Mouse (Mus musculus) forebrain, embryonic 12.5 days (tissue): ENCODE results near the gene Zfp668. TPM values are rescaled to one million over a fixed set of nuclear protein-coding genes. Genes with fewer than 3 reads are reported as not detected.

Source experiments
- ATAC-seq: fragments of 200-750 bp; cut with Nextera tagmentation; 2 replicates; pipeline ENCODE4 v1.8.0; 2017; ENCODE audit warnings: moderate TSS enrichment; ENCODE audit not compliant: low FRiP score
- H3K27ac ChIP-seq: fragments of 300-500 bp; sonication (generic); 2 replicates; pipeline ENCODE4 v1.5.1; 2016; ENCODE audit warnings: mild to moderate bottlenecking
- H3K27me3 ChIP-seq: fragments of 300-500 bp; sonication (generic); 2 replicates; pipeline ENCODE4 v1.6.1; 2016; ENCODE audit warnings: mild to moderate bottlenecking
- H3K36me3 ChIP-seq: fragments of 300-500 bp; sonication (generic); replicated peaks from 2 replicates; pipeline ENCODE4 v1.6.1; 2016; ENCODE audit warnings: mild to moderate bottlenecking
- H3K4me1 ChIP-seq: fragments of 300-500 bp; sonication (generic); 2 replicates; pipeline ENCODE4 v1.6.1; 2016
- H3K4me2 ChIP-seq: fragments of 300-500 bp; sonication (generic); 2 replicates; pipeline ENCODE4 v1.6.1; 2016; ENCODE audit warnings: mild to moderate bottlenecking, moderate library complexity
- H3K4me3 ChIP-seq: fragments of 300-500 bp; sonication (generic); replicated peaks from 2 replicates; pipeline ENCODE4 v1.5.1; 2016; ENCODE audit warnings: mild to moderate bottlenecking
- H3K9ac ChIP-seq: fragments of 300-500 bp; sonication (generic); 2 replicates; pipeline ENCODE4 v1.6.1; 2016; ENCODE audit warnings: mild to moderate bottlenecking
- H3K9me3 ChIP-seq: fragments of 300-500 bp; sonication (generic); 2 replicates; pipeline ENCODE4 v1.6.1; 2016
- WGBS: fragments of 180-500 bp; shearing (Covaris S2); methylation state at CpG from one replicate; pipeline ENCODE4 v1.1.7; 2016; 5-methylcytosine and 5-hydroxymethylcytosine counted together
- polyA plus RNA-seq: library from polyadenylated mRNA; unstranded; fragments of >200 nt; fragmentation: Nextera tagmentation; extraction: Ambion mirVana; gene quantifications from 2 replicates; pipeline ENCODE4 v1.2.1, GENCODE M21; 2016

Gene Zfp668
- polyA plus RNA-seq, 1 experiment from 2014 or later, result 33.9 TPM

DNA sequence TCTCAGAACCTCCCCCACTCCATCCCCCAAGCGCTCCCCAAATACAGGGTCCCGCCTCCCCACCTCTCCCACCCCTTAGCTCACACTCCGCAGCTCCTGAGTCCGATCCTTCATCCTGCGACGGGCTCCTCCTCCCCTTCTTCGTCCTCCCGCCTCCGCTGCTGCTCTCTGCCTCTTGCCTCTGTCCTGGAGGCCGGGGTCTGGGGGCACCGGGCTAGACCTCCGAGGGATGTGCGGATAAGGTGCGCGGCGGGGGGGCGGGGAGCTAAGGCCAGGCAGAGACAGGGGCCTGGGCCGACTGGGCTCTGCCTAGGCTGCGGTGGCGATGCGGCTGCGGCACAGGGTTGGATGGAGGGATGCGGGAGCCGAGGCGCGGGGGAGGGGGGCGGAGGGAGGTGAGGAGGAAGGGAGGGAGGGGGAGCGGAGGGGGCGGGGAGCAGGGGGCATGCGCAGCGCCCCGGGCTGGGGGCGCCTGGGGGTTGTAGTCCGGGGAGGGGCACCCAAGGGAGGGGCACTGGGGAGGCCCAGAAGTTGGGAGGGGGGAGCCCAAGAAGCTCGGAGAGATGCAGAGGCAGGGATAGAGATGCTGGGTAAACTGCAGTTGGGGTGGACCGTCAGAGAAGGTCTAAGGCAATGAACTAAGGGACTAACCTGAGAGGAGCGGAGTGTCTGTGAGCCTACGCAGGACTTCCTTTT, 52.3 kb downstream of the Zfp668 start, which contains the start of the genes Stx4a and Stx1b:
TSS of gene Stx4a (plus strand) at position 119 of the 696 bp plus-strand sequence.
TSS of gene Stx1b (minus strand) at position 374 of the 696 bp plus-strand sequence.
- no peaks in the 10 kb centered on the region for H3K9me3 ChIP-seq
- ATAC-seq, result peak; percentile 90
- H3K4me1 ChIP-seq, result peaks cover 21% of the 10 kb centered on the region
- H3K4me2 ChIP-seq, result peak within 1 kb of the TSS; percentile 67
- peak within 1 kb of the TSS; percentile 69 for H3K4me3 ChIP-seq
- H3K27ac ChIP-seq, result peak within 1 kb of the TSS; percentile 80
- no peaks in the 10 kb centered on the region for H3K36me3 ChIP-seq
- no peaks in the 10 kb centered on the region for H3K27me3 ChIP-seq
- 3% methylated on average over 32 of the region's 38 CpGs for WGBS
- peak within 1 kb of the TSS; percentile 90 for H3K9ac ChIP-seq

DNA sequence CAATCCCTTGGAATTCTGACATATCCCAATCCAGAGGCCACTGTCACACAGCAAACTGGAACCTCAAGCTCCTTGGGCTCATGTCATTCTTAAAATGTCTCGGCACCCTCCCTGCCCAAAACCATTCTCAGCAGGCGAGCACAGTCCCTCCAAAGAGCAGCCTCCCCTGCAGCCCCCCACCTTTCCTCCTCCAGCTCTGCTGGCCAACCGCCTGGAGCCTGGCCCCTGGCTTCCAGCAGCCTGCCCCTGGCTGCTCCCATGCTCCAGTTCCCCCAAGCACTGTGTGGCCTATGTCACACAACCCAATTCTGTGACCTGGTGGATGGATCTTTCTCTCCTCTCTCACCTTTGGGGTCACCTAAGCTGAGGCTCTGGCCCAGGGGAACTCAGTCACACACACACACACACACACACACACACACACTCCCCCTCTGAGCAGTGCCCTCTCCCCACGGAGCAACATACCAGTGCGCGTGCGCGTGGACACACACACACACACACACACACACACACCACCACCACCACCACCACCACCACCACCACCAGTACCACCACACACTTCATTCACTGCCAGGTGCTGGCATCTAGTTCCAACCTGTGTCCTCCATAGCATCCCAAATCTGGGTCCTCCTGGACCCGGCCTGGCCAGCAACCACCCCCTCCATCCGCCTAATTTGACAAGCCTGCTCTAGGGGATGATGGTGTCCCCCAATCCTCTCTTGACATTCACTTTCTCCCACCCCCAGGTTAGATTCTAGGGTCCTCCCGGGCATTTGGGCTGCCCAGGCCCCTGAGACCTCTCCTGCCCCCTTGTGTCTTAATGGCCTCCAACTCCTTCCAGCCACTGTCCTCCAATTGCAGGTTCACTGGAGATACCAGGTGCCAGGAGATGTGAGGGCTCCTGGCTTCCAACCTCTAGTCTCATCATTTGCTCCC, 53.1 kb downstream of the Zfp668 start:
- Histone ChIP-seq H3K36me3 (no peaks in the 10 kb centered on the region), H3K27me3 (no peaks in the 10 kb centered on the region), H3K4me1 (peaks cover 21% of the 10 kb centered on the region), H3K27ac (peak overlapping the region; percentile 80), H3K4me2 (peak overlapping the region; percentile 67), H3K4me3 (peak overlapping the region; percentile 69), H3K9me3 (no peaks in the 10 kb centered on the region), H3K9ac (peak overlapping the region; percentile 90)
- ATAC-seq, result peak; percentile 6
- 58% methylated on average over 9 of the region's 11 CpGs for WGBS

DNA sequence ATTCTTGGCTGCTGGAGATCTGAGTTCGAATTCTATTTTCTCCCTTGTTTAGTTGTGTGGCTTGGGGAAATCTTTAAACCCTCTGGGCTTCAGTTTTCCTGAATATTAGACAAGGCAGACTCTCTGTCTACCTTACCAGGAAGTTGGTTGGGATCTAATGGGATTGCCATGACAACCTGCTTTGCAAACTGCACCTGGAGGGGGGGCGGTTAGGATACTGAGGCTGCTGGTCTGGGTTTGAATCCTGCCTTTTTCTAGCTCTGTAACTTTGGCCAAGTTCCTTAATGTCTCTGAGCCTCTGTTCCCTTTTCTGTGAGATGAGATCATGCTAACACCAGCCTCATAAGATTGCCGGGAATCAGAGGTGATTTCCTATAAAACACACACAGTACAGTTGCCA, 54.1 kb downstream of the Zfp668 start:
- H3K27me3 ChIP-seq, result no peaks in the 10 kb centered on the region
- no peaks in the 10 kb centered on the region for H3K36me3 ChIP-seq
- WGBS, result 83% methylated on average over 3 of the region's 3 CpGs
- H3K27ac ChIP-seq, result no peak overlapping the region
- peaks cover 21% of the 10 kb centered on the region for H3K4me1 ChIP-seq
- no peak overlapping the region for H3K4me2 ChIP-seq
- H3K9me3 ChIP-seq, result no peaks in the 10 kb centered on the region
- no peak overlapping the region for H3K4me3 ChIP-seq
- ATAC-seq, result no peak
- no peak overlapping the region for H3K9ac ChIP-seq

DNA sequence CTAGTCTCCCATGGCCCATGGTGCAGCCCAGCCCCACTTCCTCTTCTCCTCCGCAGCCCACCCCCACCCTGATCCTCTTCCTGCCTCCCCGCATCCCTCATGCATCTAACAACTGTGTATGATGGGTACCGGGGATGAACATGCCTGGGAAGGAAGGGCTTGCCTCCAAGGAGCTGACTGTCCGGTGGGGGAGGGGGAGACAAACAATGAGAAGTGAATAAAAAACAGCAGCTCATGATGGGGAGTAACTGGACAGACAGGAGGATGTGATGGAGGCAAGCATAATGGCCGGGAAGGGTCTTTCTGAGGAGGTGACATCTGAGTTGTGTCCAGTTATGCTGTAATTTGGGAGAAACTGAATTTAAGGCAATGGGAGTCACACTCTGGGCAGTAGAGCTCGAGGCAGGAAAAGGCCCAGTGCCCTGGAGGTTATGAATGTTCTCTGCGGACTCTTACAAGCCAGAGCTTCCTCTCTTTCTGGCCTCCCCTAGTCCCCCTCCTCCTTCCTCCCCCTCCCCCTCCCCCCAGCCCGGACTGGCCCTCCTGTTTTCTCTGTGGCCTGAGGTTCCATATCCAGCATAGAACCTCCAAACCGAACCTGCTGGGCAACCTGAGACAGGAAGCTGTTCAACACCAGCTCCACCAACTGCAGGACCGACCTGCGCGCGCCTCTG, 55.7 kb downstream of the Zfp668 start:
- no peaks in the 10 kb centered on the region for H3K9me3 ChIP-seq
- H3K9ac ChIP-seq, result no peak overlapping the region
- WGBS, result 74% methylated on average over 13 of the region's 13 CpGs
- no peak overlapping the region for H3K4me2 ChIP-seq
- H3K36me3 ChIP-seq, result no peaks in the 10 kb centered on the region
- no peaks in the 10 kb centered on the region for H3K27me3 ChIP-seq
- peaks cover 21% of the 10 kb centered on the region for H3K4me1 ChIP-seq
- no peak for ATAC-seq
- H3K27ac ChIP-seq, result no peak overlapping the region
- H3K4me3 ChIP-seq, result no peak overlapping the region

DNA sequence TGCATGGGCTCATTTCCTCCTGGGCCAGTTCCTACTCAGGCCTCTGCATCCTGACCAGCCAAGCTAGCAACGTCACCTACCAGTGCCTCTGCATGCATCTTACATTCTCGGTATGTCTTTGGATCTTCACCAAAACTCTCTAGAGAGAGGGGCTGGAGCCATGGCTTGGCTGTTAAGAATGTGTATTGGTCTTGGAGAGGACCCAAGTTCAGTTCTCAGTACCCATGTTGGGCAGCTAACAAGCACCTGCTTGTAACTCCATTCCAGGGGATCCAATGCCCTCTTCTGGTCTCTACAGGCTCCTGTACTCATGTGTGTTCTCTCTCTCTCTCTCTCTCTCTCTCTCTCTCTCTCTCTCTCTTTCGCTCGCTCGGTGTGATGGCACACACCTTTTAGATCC, 58.9 kb downstream of the Zfp668 start:
- Histone ChIP-seq H3K4me3 (no peak overlapping the region), H3K4me1 (peaks cover 4% of the 10 kb centered on the region; the same call in 1 of the 2 replicates), H3K27me3 (no peaks in the 10 kb centered on the region), H3K36me3 (peaks cover 15% of the 10 kb centered on the region), H3K9me3 (no peaks in the 10 kb centered on the region), H3K27ac (no peak overlapping the region), H3K4me2 (no peak overlapping the region), H3K9ac (no peak overlapping the region)
- 91% methylated on average over 5 of the region's 5 CpGs for WGBS
- ATAC-seq, result no peak

DNA sequence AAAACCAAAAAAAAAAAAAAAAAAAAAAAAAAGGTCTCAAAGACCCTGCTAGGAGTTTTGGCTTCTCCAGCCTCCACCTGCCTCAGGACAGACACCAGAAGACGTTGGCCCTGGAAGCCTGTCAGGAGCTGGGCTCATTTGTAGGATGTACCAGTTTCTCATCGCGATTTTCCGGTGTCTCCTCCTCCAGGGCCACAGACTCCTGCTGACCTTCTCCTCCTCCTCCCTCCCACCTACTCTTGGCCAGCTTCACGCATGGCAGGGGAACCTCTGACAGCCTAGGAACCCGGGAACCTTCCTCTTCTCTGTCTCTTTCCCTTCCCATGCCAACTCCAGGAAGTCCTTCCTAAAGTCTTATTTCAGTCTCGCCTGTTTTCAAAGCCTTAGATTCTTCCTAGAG, 59.6 kb downstream of the Zfp668 start:
- 79% methylated on average over 7 of the region's 7 CpGs for WGBS
- no peak for ATAC-seq
- H3K27me3 ChIP-seq, result no peaks in the 10 kb centered on the region
- H3K27ac ChIP-seq, result no peak overlapping the region
- H3K9ac ChIP-seq, result no peak overlapping the region
- H3K4me2 ChIP-seq, result no peak overlapping the region
- no peaks in the 10 kb centered on the region for H3K9me3 ChIP-seq
- no peak overlapping the region for H3K4me3 ChIP-seq
- H3K36me3 ChIP-seq, result peaks cover 21% of the 10 kb centered on the region
- H3K4me1 ChIP-seq, result no peaks in the 10 kb centered on the region; the same call in 1 of the 2 replicates

DNA sequence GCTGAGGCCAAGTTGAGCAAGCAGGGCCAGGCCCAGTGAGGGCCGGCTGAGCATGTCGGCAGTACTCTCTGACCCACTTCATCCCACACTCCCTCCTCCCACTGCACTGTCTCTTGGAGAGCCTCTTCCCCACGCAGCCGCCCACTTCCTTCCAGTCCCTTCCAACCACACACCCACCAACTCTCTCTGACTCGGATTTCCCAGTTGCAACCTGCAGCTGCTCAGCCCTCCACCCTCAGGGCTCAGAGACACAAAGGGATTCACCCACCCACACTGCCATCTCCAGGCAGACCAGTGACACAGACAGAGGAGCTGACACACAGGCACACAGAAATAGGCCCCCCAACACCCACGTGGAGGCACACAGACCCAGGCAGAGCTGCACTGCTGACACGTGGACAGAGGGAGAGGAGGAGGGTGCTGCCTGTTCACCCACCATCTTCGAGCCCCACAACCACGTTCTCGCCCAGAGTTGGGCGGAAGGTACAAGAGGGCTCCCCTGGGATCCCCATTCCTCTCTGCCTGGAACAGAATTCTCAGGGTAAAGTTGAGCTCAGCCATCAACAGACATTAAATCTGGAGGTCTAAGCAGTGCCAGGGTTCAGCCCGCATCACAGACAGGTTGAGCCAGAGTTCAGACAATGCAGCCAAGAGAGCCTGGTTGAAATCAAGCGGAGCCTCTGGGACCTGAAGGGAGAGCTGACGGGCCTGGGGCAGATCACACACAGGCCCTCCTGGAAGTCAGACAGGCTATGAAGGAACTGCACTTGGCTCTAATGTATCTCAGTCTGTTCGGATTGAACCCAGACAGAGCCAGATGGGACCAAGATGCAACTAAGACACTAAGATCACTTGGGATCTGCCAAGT, 60.4 kb downstream of the Zfp668 start:
- H3K9me3 ChIP-seq, result no peaks in the 10 kb centered on the region
- H3K4me2 ChIP-seq, result no peak overlapping the region
- no peak overlapping the region for H3K27ac ChIP-seq
- H3K4me3 ChIP-seq, result no peak overlapping the region
- 72% methylated on average over 15 of the region's 15 CpGs for WGBS
- H3K36me3 ChIP-seq, result peaks cover 23% of the 10 kb centered on the region
- no peaks in the 10 kb centered on the region for H3K4me1 ChIP-seq
- no peak overlapping the region for H3K9ac ChIP-seq
- H3K27me3 ChIP-seq, result no peaks in the 10 kb centered on the region
- ATAC-seq, result no peak

DNA sequence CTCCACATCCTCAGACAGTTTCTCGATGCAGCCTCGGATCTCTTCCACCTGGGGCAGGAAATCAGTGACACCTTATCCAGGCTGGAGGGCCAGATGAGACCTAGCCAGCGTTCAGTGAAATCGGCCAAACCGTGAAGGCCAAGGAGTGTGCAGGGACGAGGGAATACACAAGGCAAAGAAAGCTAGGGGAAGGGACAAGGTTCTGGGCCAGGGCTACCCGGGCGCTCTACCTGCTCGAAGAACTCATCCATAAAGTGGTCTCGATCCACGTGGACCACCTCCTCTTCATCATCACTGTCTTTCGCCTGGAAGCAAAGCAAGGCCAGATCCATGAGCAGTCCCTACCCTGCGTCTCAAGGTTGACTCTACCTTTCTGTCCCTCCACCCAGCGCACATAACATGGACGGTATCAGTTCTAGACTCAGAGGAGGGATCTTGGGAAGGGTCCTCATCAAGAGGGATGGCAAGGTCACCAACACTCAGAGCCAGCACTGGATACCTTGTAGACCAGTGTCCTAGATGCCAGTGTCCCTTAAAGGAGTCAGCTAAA, 61.4 kb downstream of the Zfp668 start:
- no peaks in the 10 kb centered on the region for H3K27me3 ChIP-seq
- peaks cover 32% of the 10 kb centered on the region for H3K36me3 ChIP-seq
- no peak for ATAC-seq
- H3K4me3 ChIP-seq, result no peak overlapping the region
- 93% methylated on average over 15 of the region's 15 CpGs for WGBS
- no peak overlapping the region for H3K4me2 ChIP-seq
- no peaks in the 10 kb centered on the region for H3K9me3 ChIP-seq
- H3K4me1 ChIP-seq, result no peaks in the 10 kb centered on the region
- H3K27ac ChIP-seq, result no peak overlapping the region
- no peak overlapping the region for H3K9ac ChIP-seq

DNA sequence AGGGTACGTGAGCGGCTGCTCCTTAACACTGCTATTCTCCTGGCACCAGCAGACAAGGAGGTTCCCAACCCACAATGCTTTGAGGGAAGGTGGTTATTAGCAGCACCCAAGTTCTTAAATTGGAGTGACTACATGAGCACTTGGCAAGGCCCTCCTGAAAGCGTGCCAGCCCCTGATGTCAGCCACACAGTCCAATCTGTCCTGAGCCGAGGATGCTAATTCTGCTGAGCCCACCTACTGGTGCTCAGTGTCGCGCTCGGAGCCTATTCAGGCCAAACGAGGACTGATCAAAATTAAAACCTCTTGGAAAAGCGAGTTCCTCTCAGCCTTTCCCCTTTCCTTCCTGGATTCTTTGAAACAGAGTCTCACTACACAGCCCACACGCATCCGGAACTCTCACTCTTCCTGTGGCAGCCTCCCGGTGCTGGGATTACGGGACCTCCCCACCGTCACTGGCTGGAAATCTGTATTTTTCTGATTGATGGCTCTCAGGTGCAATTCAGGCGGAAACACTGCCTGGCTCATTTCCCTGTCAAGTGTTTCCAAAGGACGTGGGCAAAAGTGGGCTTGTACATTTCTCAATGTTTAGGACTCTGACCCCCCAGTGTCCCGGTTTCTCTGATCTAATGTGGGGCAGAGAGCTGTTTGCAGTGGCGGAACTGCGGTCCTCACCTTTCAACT, 62.2 kb downstream of the Zfp668 start:
- no peak for ATAC-seq
- Histone ChIP-seq H3K27ac (0 out of 2 replicates have a peak overlapping the region, but pooled peaks have one; percentile 2), H3K4me1 (no peaks in the 10 kb centered on the region), H3K9me3 (no peaks in the 10 kb centered on the region), H3K4me3 (no peak overlapping the region), H3K27me3 (no peaks in the 10 kb centered on the region), H3K36me3 (peaks cover 39% of the 10 kb centered on the region), H3K9ac (no peak overlapping the region; the same call in 1 of the 2 replicates), H3K4me2 (no peak overlapping the region)
- 86% methylated on average over 19 of the region's 19 CpGs for WGBS

DNA sequence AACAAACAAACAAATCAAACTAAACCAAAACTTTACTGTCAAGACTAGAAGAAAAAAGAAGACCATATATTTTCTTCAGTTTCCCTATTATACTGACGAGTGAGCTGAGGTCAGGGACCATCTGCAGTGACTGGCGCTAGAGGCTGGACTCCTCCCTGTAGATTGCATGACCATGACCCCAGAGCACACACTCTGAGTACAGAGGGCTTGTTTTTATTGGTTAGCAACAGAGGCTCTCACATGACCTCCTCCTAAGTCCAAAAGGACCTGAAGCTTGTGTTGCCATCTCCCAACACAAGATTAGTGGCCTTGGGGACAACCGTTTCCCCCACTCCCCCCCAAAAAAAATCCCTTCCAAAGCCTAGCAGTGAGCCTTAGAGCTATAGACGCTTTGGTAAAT, 62.8 kb downstream of the Zfp668 start:
- no peaks in the 10 kb centered on the region for H3K4me1 ChIP-seq
- H3K36me3 ChIP-seq, result peaks cover 39% of the 10 kb centered on the region
- no peak overlapping the region for H3K9ac ChIP-seq
- no peak for ATAC-seq
- no peak overlapping the region for H3K27ac ChIP-seq
- H3K9me3 ChIP-seq, result no peaks in the 10 kb centered on the region
- WGBS, result 91% methylated on average over 4 of the region's 4 CpGs
- no peak overlapping the region for H3K4me2 ChIP-seq
- no peak overlapping the region for H3K4me3 ChIP-seq
- H3K27me3 ChIP-seq, result no peaks in the 10 kb centered on the region
